Comparison of ENCODE assay signal across 15 mouse cellular contexts in the genomic region with DNA sequence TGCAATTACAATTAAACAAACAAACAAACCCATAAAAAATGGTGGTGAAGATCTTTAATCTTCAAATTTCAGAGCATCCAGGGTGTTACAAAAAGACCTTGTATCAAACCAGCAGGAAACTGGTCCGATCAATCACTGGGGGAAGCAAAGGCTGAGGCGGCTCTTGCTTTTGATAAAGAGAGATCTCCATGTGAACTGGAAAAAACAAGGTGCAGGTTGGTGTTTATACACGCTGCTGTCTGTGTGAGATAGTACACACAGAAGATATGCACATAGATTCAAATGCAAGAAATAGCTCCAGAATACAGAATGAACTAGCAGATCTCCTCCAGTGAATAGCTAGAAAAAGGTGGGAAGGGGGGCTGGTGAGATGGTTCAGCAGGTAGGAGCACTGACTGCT.
"Had no signal": no experiment of that assay in that cellular context is flagged by ENCODE, and none has a peak within 500 bp of the region (broad histone marks: within the 10 kb centered on the region; RNA-seq: fewer than 3 reads in every experiment).

No protein-coding gene starts in this region.

- H3K9me3 ChIP-seq: neural tube, embryonic 15.5 days; stomach, embryonic 15.5 days had no signal

- H3K27ac ChIP-seq: neural tube, embryonic 15.5 days; stomach, embryonic 15.5 days; stomach, postnatal 0 days had no signal

- H3K4me1 ChIP-seq: neural tube, embryonic 15.5 days; stomach, embryonic 15.5 days had no signal

- DNase-seq: retina, postnatal 1 day; right cerebral cortex, adult 18-20 months; right cerebral cortex, postnatal 14 days; right cerebral cortex, postnatal 25 days; right cerebral cortex, postnatal 4 days; spleen, adult 18-20 months; thymus, adult 18-20 months; thymus, adult 2 months; thymus, postnatal 14 days; thymus, postnatal 25 days; thymus, postnatal 36 days; thymus, postnatal 4 days had no signal

- H3K27me3 ChIP-seq: neural tube, embryonic 15.5 days; stomach, embryonic 15.5 days had no signal

- H3K4me2 ChIP-seq: neural tube, embryonic 15.5 days; stomach, embryonic 15.5 days had no signal

- H3K4me3 ChIP-seq: neural tube, embryonic 15.5 days; stomach, embryonic 15.5 days had no signal

- H3K9ac ChIP-seq: neural tube, embryonic 15.5 days; stomach, embryonic 15.5 days had no signal
